Mouse (Mus musculus) MEL (cell line): ENCODE results near the gene Slc36a4. TPM values are rescaled to one million over a fixed set of nuclear protein-coding genes. Genes with fewer than 3 reads are reported as not detected.

Experiments used
- DNase-seq: peaks from one replicate; pipeline ENCODE4 v3.0.0; 2011; ENCODE audit warnings: low read depth, low spot score
- H3K27ac ChIP-seq: 2 replicates; pipeline ENCODE4 v1.5.1; 2012; ENCODE audit warnings: low read depth, mild to moderate bottlenecking, control low read depth, low read length, moderate library complexity; ENCODE audit not compliant: control insufficient read depth
- H3K27me3 ChIP-seq, 2 experiments: fragments of 150-350 bp in 1 of 2; sonication (generic) in 1 of 2; 2 replicates each; pipeline ENCODE4 v1.6.1; 2012; ENCODE audit warnings: low read length in 2 of 2, mild to moderate bottlenecking in 2 of 2, improper control_type of control experiment in 1 of 2, moderate library complexity in 1 of 2; ENCODE audit not compliant: insufficient read depth in 2 of 2, control insufficient read depth in 1 of 2
- H3K36me3 ChIP-seq, 2 experiments: 2 replicates each; pipeline ENCODE4 v1.6.1; 2012 to 2014; ENCODE audit warnings: low read length in 2 of 2, improper control_type of control experiment in 1 of 2, inconsistent platforms in 1 of 2, mild to moderate bottlenecking in 1 of 2; ENCODE audit not compliant: insufficient read depth in 2 of 2, control insufficient read depth in 1 of 2
- H3K4me1 ChIP-seq, 2 experiments: fragments of 150-350 bp in 1 of 2; sonication (generic) in 1 of 2; 2 replicates each; pipeline ENCODE4 v1.6.1; 2012; ENCODE audit warnings: low read length in 2 of 2, improper control_type of control experiment in 1 of 2, mild to moderate bottlenecking in 1 of 2; ENCODE audit not compliant: insufficient read depth in 2 of 2, control insufficient read depth in 1 of 2
- H3K4me3 ChIP-seq, 2 experiments: fragments of 150-350 bp in 1 of 2; sonication (generic) in 1 of 2; 2 replicates each; pipeline ENCODE4 v1.5.1; 2012; ENCODE audit warnings: low read depth in 2 of 2, low read length in 2 of 2, mild to moderate bottlenecking in 2 of 2, moderate library complexity in 2 of 2, control low read depth in 1 of 2, improper control_type of control experiment in 1 of 2; ENCODE audit not compliant: control insufficient read depth in 1 of 2, insufficient read depth in 1 of 2
- H3K79me2 ChIP-seq: 2 replicates; pipeline ENCODE4 v1.6.1; 2012; ENCODE audit warnings: mild to moderate bottlenecking, low read length, moderate library complexity; ENCODE audit not compliant: control insufficient read depth, poor library complexity, insufficient read depth
- H3K9ac ChIP-seq: 2 replicates; pipeline ENCODE4 v1.6.1; 2012; ENCODE audit warnings: low read depth, mild to moderate bottlenecking, control low read depth, low read length, moderate library complexity; ENCODE audit not compliant: control insufficient read depth, poor library complexity, severe bottlenecking
- H3K9me3 ChIP-seq: fragments of 150-350 bp; sonication (generic); replicated peaks from 2 replicates; pipeline ENCODE4 v1.6.1; 2012; ENCODE audit warnings: mild to moderate bottlenecking, low read length, improper control_type of control experiment, moderate library complexity; ENCODE audit not compliant: insufficient read depth
- BHLHE40 ChIP-seq: IDR thresholded peaks from 2 replicates; pipeline ENCODE4 v1.6.1; 2012; ENCODE audit warnings: low read depth, mild to moderate bottlenecking, inconsistent platforms, low read length, improper control_type of control experiment, borderline replicate concordance
- CHD1 ChIP-seq: IDR thresholded peaks from 2 replicates; pipeline ENCODE4 v1.6.1; 2012; ENCODE audit warnings: low read depth, mild to moderate bottlenecking, inconsistent platforms, low read length, improper control_type of control experiment
- CTCF ChIP-seq, 3 experiments: IDR thresholded peaks in 2 of 3; conservative IDR thresholded peaks in 1 of 3; 2 replicates each; pipeline ENCODE4 v1.5.1; 2011 to 2012; ENCODE audit warnings: low read length in 3 of 3, low read depth in 2 of 3, mild to moderate bottlenecking in 2 of 3, improper control_type of control experiment in 1 of 3, inconsistent platforms in 1 of 3, mixed read lengths in 1 of 3, moderate library complexity in 1 of 3; ENCODE audit not compliant: control insufficient read depth in 1 of 3, insufficient read depth in 1 of 3, poor library complexity in 1 of 3, severe bottlenecking in 1 of 3
- E2F4 ChIP-seq: IDR thresholded peaks from 2 replicates; pipeline ENCODE4 v1.6.1; 2011; ENCODE audit warnings: low read depth, low read length, improper control_type of control experiment, borderline replicate concordance
- EP300 ChIP-seq, 2 experiments: IDR thresholded peaks; 2 replicates each; pipeline ENCODE4 v1.6.1; 2011; ENCODE audit warnings: improper control_type of control experiment in 2 of 2, low read length in 2 of 2, low read depth in 1 of 2, mild to moderate bottlenecking in 1 of 2
- GABPA ChIP-seq: IDR thresholded peaks from 2 replicates; pipeline ENCODE4 v1.6.1; 2012; ENCODE audit warnings: low read depth, mild to moderate bottlenecking, inconsistent platforms, low read length, improper control_type of control experiment, moderate library complexity
- GATA1 ChIP-seq: IDR thresholded peaks from 2 replicates; pipeline ENCODE4 v1.6.1; 2011; ENCODE audit warnings: low read depth, low read length, improper control_type of control experiment
- HCFC1 ChIP-seq: IDR thresholded peaks from 2 replicates; pipeline ENCODE4 v1.6.1; 2012; ENCODE audit warnings: low read depth, mild to moderate bottlenecking, inconsistent platforms, low read length, improper control_type of control experiment, moderate library complexity
- JUND ChIP-seq: IDR thresholded peaks from 2 replicates; pipeline ENCODE4 v1.6.1; 2011; ENCODE audit warnings: low read depth, mild to moderate bottlenecking, improper control_type of control experiment, low read length
- KAT2A ChIP-seq: conservative IDR thresholded peaks from 2 replicates; pipeline ENCODE4 v1.6.1; 2012; ENCODE audit warnings: low read depth, low read length, improper control_type of control experiment, inconsistent platforms
- MAFK ChIP-seq: IDR thresholded peaks from 2 replicates; pipeline ENCODE4 v1.6.1; 2011; ENCODE audit warnings: low read depth, mild to moderate bottlenecking, low read length, improper control_type of control experiment, borderline replicate concordance
- MAX ChIP-seq: IDR thresholded peaks from 2 replicates; pipeline ENCODE4 v1.6.1; 2011; ENCODE audit warnings: low read length, improper control_type of control experiment
- MAZ ChIP-seq: IDR thresholded peaks from 2 replicates; pipeline ENCODE4 v1.6.1; 2012; ENCODE audit warnings: low read depth, mild to moderate bottlenecking, inconsistent platforms, low read length, improper control_type of control experiment
- MEF2A ChIP-seq: IDR thresholded peaks from 2 replicates; pipeline ENCODE4 v1.6.1; 2014; ENCODE audit warnings: low read depth, mild to moderate bottlenecking, inconsistent platforms, low read length, improper control_type of control experiment; ENCODE audit not compliant: poor library complexity, insufficient replicate concordance, severe bottlenecking; ENCODE audit errors: extremely low read depth
- MXI1 ChIP-seq: IDR thresholded peaks from 2 replicates; pipeline ENCODE4 v1.6.1; 2011; ENCODE audit warnings: mild to moderate bottlenecking, low read depth, low read length, improper control_type of control experiment
- MYB ChIP-seq: IDR thresholded peaks from 2 replicates; pipeline ENCODE4 v1.6.1; 2011; ENCODE audit warnings: mild to moderate bottlenecking, low read depth, low read length, improper control_type of control experiment
- MYC ChIP-seq: IDR thresholded peaks from 2 replicates; pipeline ENCODE4 v1.6.1; 2011; ENCODE audit warnings: low read depth, mild to moderate bottlenecking, low read length, improper control_type of control experiment, moderate library complexity
- NELFE ChIP-seq: IDR thresholded peaks from 2 replicates; pipeline ENCODE4 v1.6.1; 2011; ENCODE audit warnings: low read depth, low read length, improper control_type of control experiment
- NRF1 ChIP-seq: IDR thresholded peaks from 2 replicates; pipeline ENCODE4 v1.6.1; 2014; ENCODE audit warnings: low read depth, mild to moderate bottlenecking, inconsistent platforms, low read length, improper control_type of control experiment, moderate library complexity; ENCODE audit not compliant: poor library complexity, insufficient read depth, severe bottlenecking
- POLR2A ChIP-seq, 2 experiments: IDR thresholded peaks; 2 replicates each; pipeline ENCODE4 v1.6.1; 2011 to 2012; ENCODE audit warnings: low read length in 2 of 2, mild to moderate bottlenecking in 2 of 2, control low read depth in 1 of 2, improper control_type of control experiment in 1 of 2, low read depth in 1 of 2, moderate library complexity in 1 of 2; ENCODE audit not compliant: control insufficient read depth in 1 of 2, insufficient read depth in 1 of 2, poor library complexity in 1 of 2
- RCOR1 ChIP-seq: IDR thresholded peaks from 2 replicates; pipeline ENCODE4 v1.6.1; 2012; ENCODE audit warnings: low read depth, mild to moderate bottlenecking, inconsistent platforms, low read length, improper control_type of control experiment
- SMC3 ChIP-seq: IDR thresholded peaks from 2 replicates; pipeline ENCODE4 v1.6.1; 2011; ENCODE audit warnings: low read depth, low read length, improper control_type of control experiment
- TAL1 ChIP-seq: IDR thresholded peaks from 2 replicates; pipeline ENCODE4 v1.6.1; 2012; ENCODE audit warnings: mild to moderate bottlenecking, inconsistent platforms, low read length, moderate library complexity, mixed read lengths
- TCF12 ChIP-seq: IDR thresholded peaks from 2 replicates; pipeline ENCODE4 v1.6.1; 2014; ENCODE audit warnings: low read depth, mild to moderate bottlenecking, inconsistent platforms, low read length, improper control_type of control experiment, moderate library complexity
- UBTF ChIP-seq: IDR thresholded peaks from 2 replicates; pipeline ENCODE4 v1.6.1; 2012; ENCODE audit warnings: low read depth, mild to moderate bottlenecking, inconsistent platforms, low read length, improper control_type of control experiment, moderate library complexity, borderline replicate concordance; ENCODE audit not compliant: insufficient read depth
- USF1 ChIP-seq: IDR thresholded peaks from 2 replicates; pipeline ENCODE4 v1.6.1; 2014; ENCODE audit warnings: low read depth, mild to moderate bottlenecking, inconsistent platforms, low read length, improper control_type of control experiment, moderate library complexity
- USF2 ChIP-seq, 2 experiments: IDR thresholded peaks; 2 replicates each; pipeline ENCODE4 v1.6.1; 2011 to 2012; ENCODE audit warnings: improper control_type of control experiment in 2 of 2, low read length in 2 of 2, borderline replicate concordance in 1 of 2, inconsistent platforms in 1 of 2, low read depth in 1 of 2, mild to moderate bottlenecking in 1 of 2; ENCODE audit not compliant: insufficient read depth in 1 of 2
- ZC3H11A ChIP-seq: IDR thresholded peaks from 2 replicates; pipeline ENCODE4 v1.6.1; 2012; ENCODE audit warnings: low read depth, mild to moderate bottlenecking, inconsistent platforms, low read length, improper control_type of control experiment
- ZMIZ1 ChIP-seq: IDR thresholded peaks from 2 replicates; pipeline ENCODE4 v1.6.1; 2012; ENCODE audit warnings: low read depth, mild to moderate bottlenecking, inconsistent platforms, low read length, improper control_type of control experiment, moderate library complexity
- ZNF384 ChIP-seq: IDR thresholded peaks from 2 replicates; pipeline ENCODE4 v1.6.1; 2012; ENCODE audit warnings: low read depth, mild to moderate bottlenecking, inconsistent platforms, low read length, improper control_type of control experiment
- polyA plus RNA-seq, 2 experiments: library from polyadenylated mRNA; stranded (reverse) in 1 of 2; unstranded in 1 of 2; fragments of >175 nt in 1 of 2; fragments of >200 nt in 1 of 2; gene quantifications; 2 replicates each; pipeline versions ENCODE4 v1.2.1 to v1.2.4; 2012; ENCODE audit warnings: low replicate concordance in 2 of 2, low read depth in 1 of 2; ENCODE audit not compliant: insufficient read length in 2 of 2, insufficient read depth in 1 of 2, missing spikeins in 1 of 2
- total RNA-seq: library from RNA; depleted of rRNA; stranded (reverse); fragments of 300-350 nt; gene quantifications from 2 replicates; pipeline ENCODE4 v1.2.3, GENCODE M21; 2012

Gene Slc36a4
- total and polyA plus RNA-seq, 3 experiments = not detected

DNA sequence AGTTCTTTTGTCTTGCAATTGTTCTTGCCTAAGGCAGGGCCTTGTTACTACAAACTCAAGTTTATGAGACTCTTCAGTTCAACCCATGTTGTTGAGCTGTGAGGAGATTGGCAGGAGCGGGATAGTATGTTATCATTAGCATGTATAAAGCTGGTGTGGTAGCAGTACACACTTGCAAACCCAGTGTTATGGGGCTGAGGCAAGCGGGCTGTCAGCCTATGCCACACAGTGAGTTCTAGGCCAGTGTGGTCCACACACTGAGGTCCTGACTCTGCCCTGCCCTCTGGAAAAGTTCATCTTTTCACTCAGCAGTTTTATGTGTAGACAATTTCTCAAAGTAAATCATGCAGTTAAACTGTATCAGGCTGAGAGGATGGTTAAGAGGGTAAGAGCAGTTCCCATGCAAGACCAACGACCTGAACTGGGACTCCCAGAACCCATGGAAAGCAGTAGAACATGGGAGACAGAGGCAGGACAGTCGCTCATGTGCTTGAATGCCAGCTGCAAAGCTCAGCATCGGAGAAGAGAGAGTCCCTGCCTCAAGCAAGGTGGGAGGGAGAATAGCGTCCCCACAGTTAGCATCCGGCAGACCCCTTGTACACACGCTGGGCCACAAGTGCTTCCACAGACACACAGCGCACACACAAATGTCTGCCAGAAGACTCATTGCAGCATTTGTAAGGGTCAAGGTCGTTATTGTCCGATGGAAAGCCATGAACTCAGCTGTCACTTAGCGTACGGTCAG, 1.5 kb downstream of the Slc36a4 start:
- TF ChIP-seq ZC3H11A = no peak
- TF ChIP-seq MAX = no peak
- TF ChIP-seq RCOR1 = no peak
- no peak for TF ChIP-seq USF2 (IDR thresholded peaks at IDR 0.05; ENCODE audit: borderline replicate concordance in 1 of 2, insufficient read depth in 1 of 2, low read depth in 1 of 2, low read length in 2 of 2)
- TF ChIP-seq NRF1 = no peak
- no peak for TF ChIP-seq E2F4
- TF ChIP-seq TCF12 = no peak
- no peak for TF ChIP-seq HCFC1
- TF ChIP-seq POLR2A (IDR thresholded peaks at IDR 0.05; ENCODE audit: control insufficient read depth in 1 of 2, insufficient read depth in 1 of 2, low read depth in 1 of 2, low read length in 2 of 2, poor library complexity in 1 of 2) = no peak
- TF ChIP-seq MAZ = no peak
- no peak for TF ChIP-seq MYB
- TF ChIP-seq SMC3 = no peak
- TF ChIP-seq ZMIZ1 = no peak
- TF ChIP-seq GATA1 = no peak
- no peak for TF ChIP-seq NELFE
- Histone ChIP-seq H3K9ac (no peak overlapping the region), H3K4me1 (no peaks in the 10 kb centered on the region), H3K36me3 (no peaks in the 10 kb centered on the region), H3K4me3 (no peak overlapping the region), H3K27me3 (no peaks in the 10 kb centered on the region), H3K79me2 (no peaks in the 10 kb centered on the region), H3K9me3 (0 out of 2 replicates have a peak, but pooled peaks cover 2% of the 10 kb centered on the region), H3K27ac (no peak overlapping the region)
- no peak for DNase-seq

- Histone ChIP-seq H3K79me2 (no peaks in the 10 kb centered on the region), H3K9me3 (0 out of 2 replicates have a peak, but pooled peaks cover 2% of the 10 kb centered on the region), H3K27ac (no peak overlapping the region), H3K36me3 (no peaks in the 10 kb centered on the region), H3K27me3 (no peaks in the 10 kb centered on the region), H3K4me3 (no peak overlapping the region), H3K4me1 (no peaks in the 10 kb centered on the region), H3K9ac (no peak overlapping the region)
- TF ChIP-seq POLR2A (IDR thresholded peaks at IDR 0.05; ENCODE audit: control insufficient read depth in 1 of 2, insufficient read depth in 1 of 2, low read depth in 1 of 2, low read length in 2 of 2, poor library complexity in 1 of 2) (no peak), KAT2A (no peak), MYB (no peak), MEF2A (no peak), GATA1 (no peak), UBTF (no peak), GABPA (no peak), CTCF (IDR thresholded peaks at IDR 0.05 in 2 of 3, conservative IDR thresholded peaks at IDR 0.05 in 1 of 3; ENCODE audit: control insufficient read depth in 1 of 3, insufficient read depth in 1 of 3, low read depth in 2 of 3, low read length in 3 of 3, poor library complexity in 1 of 3, severe bottlenecking in 1 of 3) (no peak), JUND (no peak), CHD1 (no peak), EP300 (IDR thresholded peaks at IDR 0.05; ENCODE audit: low read depth in 1 of 2, low read length in 2 of 2) (no peak), MYC (no peak), BHLHE40 (no peak), ZNF384 (no peak), USF1 (no peak), ZC3H11A (no peak), MXI1 (no peak), TAL1 (no peak), MAFK (no peak)
- no peak for DNase-seq
Observed at GRCm38 (mm10) chr9:15711676-15712075, 2.1 kb downstream of the Slc36a4 start.
